Mouse (Mus musculus): Measurements from ENCODE around the gene Neu4.
"Not testable (repeated sequence)": the region's sequence is repeated elsewhere in the genome, so short reads cannot be mapped to it uniquely, and the experiment has no call there.

Neu4 gene

GRCm38 (mm10) chr1:94053530-94054216 lies 33.4 kb downstream of the Neu4 start:
- DNase-seq (ENCODE audit: low spot score), result no peak

- no peak for DNase-seq (ENCODE audit: low spot score)
Measured at GRCm38 (mm10) chr1:94054481-94054880, 34.2 kb downstream of the Neu4 start.

GRCm38 (mm10) chr1:94055966-94056365 lies 35.7 kb downstream of the Neu4 start:
- no peak for DNase-seq (ENCODE audit: low spot score)

- no peak for DNase-seq (ENCODE audit: low spot score)
Measured at GRCm38 (mm10) chr1:94057401-94057800, 37.1 kb downstream of the Neu4 start.

GRCm38 (mm10) chr1:94058281-94058680 lies 38.0 kb downstream of the Neu4 start:
- DNase-seq (ENCODE audit: low spot score), result not testable (repeated sequence)

- DNase-seq (ENCODE audit: low spot score), result no peak
Measured at GRCm38 (mm10) chr1:94074756-94075155, 54.5 kb downstream of the Neu4 start.

GRCm38 (mm10) chr1:94076702-94077101 lies 56.5 kb downstream of the Neu4 start:
- no peak for DNase-seq (ENCODE audit: low spot score)

Measured in c-Kit-positive CD71-positive TER-119-positive erythroid progenitor cells, embryonic 14.5 days (primary cell).